Mouse (Mus musculus) spleen, embryonic (tissue): Measurements from ENCODE around the gene Sema4a.

Experiments
- CTCF ChIA-PET: fragments of 350-600 bp; sonication (Branson Sonifier 250); formaldehyde crosslinking; loops from one replicate; lab custom pipeline; 2022; lab: Charles Lee

Sema4a gene

GRCm38 (mm10) chr3:88465127-88465526 lies 4.1 kb upstream of the Sema4a start:
- CTCF ChIA-PET: interaction anchor here (0.6 to 1.7 kb wide), 4 partner anchors 18 to 133 kb away, joined by 3 read pairs; partner anchors contain the start of gene Pmf1

GRCm38 (mm10) chr3:88464425-88464824 lies 3.4 kb upstream of the Sema4a start:
- CTCF ChIA-PET: interaction anchor here (0.7 kb wide), 1 partner anchor 55 kb away, joined by 3 read pairs; the partner anchor contains the start of gene Pmf1

GRCm38 (mm10) chr3:88460029-88460428 lies 953 bp downstream of the Sema4a start:
- CTCF ChIA-PET: no interaction called here

GRCm38 (mm10) chr3:88458778-88459219 lies 2.2 kb downstream of the Sema4a start:
- CTCF ChIA-PET: no interaction called here

GRCm38 (mm10) chr3:88456746-88457532 lies 4.0 kb downstream of the Sema4a start:
- CTCF ChIA-PET: interaction anchor here (0.7 kb wide), 1 partner anchor 65 kb away, joined by 3 read pairs; no protein-coding TSS in a partner anchor

GRCm38 (mm10) chr3:88456313-88456712 lies 4.7 kb downstream of the Sema4a start:
- CTCF ChIA-PET: no interaction called here

- CTCF ChIA-PET: no interaction called here
Observed at GRCm38 (mm10) chr3:88455588-88456264, 5.3 kb downstream of the Sema4a start.

- CTCF ChIA-PET: interaction anchor here (0.7 kb wide), 1 partner anchor 38 kb away, joined by 3 read pairs; no protein-coding TSS in a partner anchor
Observed at GRCm38 (mm10) chr3:88454762-88455587, 6.0 kb downstream of the Sema4a start.

- CTCF ChIA-PET: interaction anchor here (0.7 kb wide), 1 partner anchor 39 kb away, joined by 3 read pairs; no protein-coding TSS in a partner anchor
Observed at GRCm38 (mm10) chr3:88453986-88454385, 7.0 kb downstream of the Sema4a start.

GRCm38 (mm10) chr3:88453369-88453768 lies 7.6 kb downstream of the Sema4a start:
- CTCF ChIA-PET: interaction anchor here (0.6 to 1.2 kb wide), 3 partner anchors 8 to 900 kb away, joined by 3 to 6 read pairs (median 4); no protein-coding TSS in a partner anchor

GRCm38 (mm10) chr3:88452716-88453115 lies 8.3 kb downstream of the Sema4a start:
- CTCF ChIA-PET: interaction anchor here (0.6 to 1.2 kb wide), 3 partner anchors 9 to 901 kb away, joined by 3 to 6 read pairs (median 4); no protein-coding TSS in a partner anchor

- CTCF ChIA-PET: interaction anchor here (1.2 kb wide), 1 partner anchor 9 kb away, joined by 3 read pairs; no protein-coding TSS in a partner anchor
Observed at GRCm38 (mm10) chr3:88452246-88452645, 8.7 kb downstream of the Sema4a start.

- CTCF ChIA-PET: interaction anchor here (0.5 to 0.7 kb wide), 2 partner anchors 8 to 53 kb away, joined by 3 to 5 read pairs; no protein-coding TSS in a partner anchor
Observed at GRCm38 (mm10) chr3:88450379-88451131, 10.4 kb downstream of the Sema4a start.

GRCm38 (mm10) chr3:88449395-88450023 lies 11.5 kb downstream of the Sema4a start:
- CTCF ChIA-PET: interaction anchor here (0.7 kb wide), 2 partner anchors 13 to 54 kb away, joined by 3 read pairs; no protein-coding TSS in a partner anchor

- CTCF ChIA-PET: no interaction called here
Observed at GRCm38 (mm10) chr3:88448443-88448842, 12.5 kb downstream of the Sema4a start.

- CTCF ChIA-PET: interaction anchor here (0.7 to 0.9 kb wide), 2 partner anchors 14 to 24 kb away, joined by 3 to 5 read pairs; no protein-coding TSS in a partner anchor
Observed at GRCm38 (mm10) chr3:88447676-88448183, 13.3 kb downstream of the Sema4a start.

- CTCF ChIA-PET: interaction anchor here (0.7 to 0.9 kb wide), 2 partner anchors 19 to 23 kb away, joined by 3 to 5 read pairs; no protein-coding TSS in a partner anchor
Observed at GRCm38 (mm10) chr3:88446471-88447123, 14.4 kb downstream of the Sema4a start.

- CTCF ChIA-PET: no interaction called here
Observed at GRCm38 (mm10) chr3:88442888-88443287, 18.1 kb downstream of the Sema4a start.

- CTCF ChIA-PET: no interaction called here
Observed at GRCm38 (mm10) chr3:88442488-88442887, 18.5 kb downstream of the Sema4a start.
